Mouse (Mus musculus) thymus, postnatal 0 days (tissue): ENCODE data around the gene Sgce. TPM values are rescaled to one million over a fixed set of nuclear protein-coding genes. Genes with fewer than 3 reads are reported as not detected.
"Not testable (repeated sequence)": the region's sequence is repeated elsewhere in the genome, so short reads cannot be mapped to it uniquely, and the experiment has no call there.

Experiments used
- DNase-seq: peaks from one replicate; pipeline ENCODE4 v3.0.0-alpha.2; 2015; ENCODE audit warnings: low spot score
- polyA plus RNA-seq: library from polyadenylated mRNA; unstranded; fragments of >200 nt; fragmentation: Nextera tagmentation; extraction: Ambion mirVana; gene quantifications from 2 replicates; pipeline ENCODE4 v1.2.1, GENCODE M21; 2015

Gene Sgce
- polyA plus RNA-seq: 9.7 and 10.2 TPM in 2 replicates

DNA sequence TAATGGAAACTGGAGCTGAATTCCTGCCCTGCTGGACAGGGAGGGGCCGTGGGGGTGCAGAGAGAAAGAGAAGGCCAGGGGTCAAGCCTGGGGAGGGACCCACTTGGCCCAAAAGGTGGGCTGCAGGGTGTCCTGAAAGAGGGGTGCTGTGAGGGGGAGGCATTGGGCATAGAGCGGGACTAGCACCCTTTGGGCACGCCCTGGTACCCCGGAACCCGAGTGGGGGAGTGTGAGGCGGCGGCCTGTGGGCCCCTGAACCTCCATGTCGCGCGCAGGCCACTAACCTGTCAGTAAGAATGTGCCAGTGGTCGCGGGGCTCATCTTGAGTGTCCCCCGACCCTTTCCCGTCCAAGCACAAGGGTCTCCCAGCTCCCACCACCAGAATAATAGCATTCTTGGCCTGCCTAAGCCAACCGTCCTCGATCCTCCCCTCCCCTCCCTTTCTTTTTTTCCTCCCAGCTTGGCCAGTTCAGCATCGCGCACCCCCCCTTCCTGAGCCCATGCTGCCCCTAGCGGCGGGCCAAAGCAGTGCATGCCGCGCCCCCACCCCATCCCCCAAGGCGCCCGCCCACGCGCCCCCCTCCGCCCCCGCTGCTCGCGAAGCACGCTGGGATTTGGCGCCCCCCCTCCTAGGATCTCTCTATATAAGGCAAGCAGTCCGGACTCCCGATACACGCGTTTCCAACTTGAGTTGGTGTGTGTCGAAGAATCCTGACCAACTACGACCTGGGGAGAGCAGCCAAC, at the start of gene Sgce, which contains the start of gene Peg10:
TSS of gene Sgce (minus strand) at position 512 of the 744 bp plus-strand sequence.
TSS of gene Peg10 (plus strand) at position 611 of the 744 bp plus-strand sequence.
- DNase-seq: peak; percentile 36

DNA sequence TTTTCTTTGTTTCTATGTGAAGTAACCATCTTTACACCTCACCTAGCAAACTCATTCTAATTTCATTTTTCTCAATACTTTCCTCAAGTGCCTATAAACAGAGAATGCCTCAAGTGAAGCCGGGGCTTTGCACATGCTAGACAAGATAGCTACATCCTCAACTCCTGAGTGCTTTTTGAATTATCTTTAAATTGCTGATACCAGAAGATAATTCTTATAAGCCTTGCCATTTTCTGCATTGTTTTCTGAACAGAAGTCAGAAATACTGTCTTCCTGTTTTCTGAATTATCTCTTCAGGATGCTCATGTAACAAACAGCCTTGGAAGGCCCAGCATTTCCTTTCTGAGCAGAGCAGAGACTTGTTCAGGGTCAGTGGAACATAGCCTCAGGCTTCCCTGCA, 49.3 kb upstream of the Sgce start:
- DNase-seq: no peak

DNA sequence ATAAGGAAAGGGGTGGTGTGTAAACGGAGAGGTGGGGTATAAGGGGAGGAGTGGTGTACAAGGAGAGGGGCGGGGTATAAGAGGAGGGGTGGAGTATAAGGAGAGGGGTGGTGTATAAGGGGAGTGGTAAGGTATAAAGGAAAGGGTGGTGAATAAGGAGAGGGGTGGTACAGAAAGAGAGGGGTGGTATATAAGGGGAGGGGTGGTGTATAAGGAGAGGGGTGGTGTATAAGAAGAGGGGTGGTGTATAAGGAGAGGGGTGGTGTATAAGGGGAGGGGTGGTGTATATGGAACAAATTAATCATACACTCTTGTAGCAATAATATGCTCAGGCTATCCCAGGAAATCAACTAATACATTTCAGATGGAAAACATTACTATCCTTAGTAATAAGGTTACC, 15.2 kb upstream of the Sgce start:
- no peak for DNase-seq

DNA sequence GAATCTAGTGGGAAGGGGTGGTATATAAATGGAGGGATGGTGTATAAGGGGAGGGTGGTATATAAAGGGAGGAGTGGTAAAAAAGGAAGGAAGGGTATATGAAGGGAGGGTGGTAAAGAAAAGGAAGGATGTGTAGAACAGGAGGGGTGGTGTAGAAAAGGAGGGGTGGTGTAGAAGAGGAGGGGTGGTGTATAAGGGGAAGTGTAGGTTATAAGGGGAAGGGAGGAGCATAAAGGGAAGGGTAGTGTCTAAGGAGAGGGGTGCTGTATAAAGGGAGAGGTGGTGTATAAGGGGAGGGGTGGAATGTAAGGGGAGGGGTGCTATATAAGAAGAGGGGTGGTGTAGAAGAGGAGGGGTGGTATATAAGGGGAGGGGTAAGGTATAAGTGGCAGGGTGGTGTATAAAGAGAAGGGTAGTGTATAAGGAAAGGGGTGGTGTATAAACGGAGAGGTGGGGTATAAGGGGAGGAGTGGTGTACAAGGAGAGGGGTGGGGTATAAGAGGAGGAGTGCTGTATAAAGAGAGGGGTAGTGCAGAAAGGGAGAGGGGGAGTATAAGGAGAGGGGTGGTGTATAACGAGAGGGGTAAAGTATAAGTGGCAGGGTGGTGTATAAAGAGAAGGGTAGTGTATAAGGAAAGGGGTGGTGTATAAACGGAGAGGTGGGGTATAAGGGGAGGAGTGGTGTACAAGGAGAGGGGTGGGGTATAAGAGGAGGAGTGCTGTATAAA, 14.6 kb upstream of the Sgce start:
- not testable (repeated sequence) for DNase-seq

DNA sequence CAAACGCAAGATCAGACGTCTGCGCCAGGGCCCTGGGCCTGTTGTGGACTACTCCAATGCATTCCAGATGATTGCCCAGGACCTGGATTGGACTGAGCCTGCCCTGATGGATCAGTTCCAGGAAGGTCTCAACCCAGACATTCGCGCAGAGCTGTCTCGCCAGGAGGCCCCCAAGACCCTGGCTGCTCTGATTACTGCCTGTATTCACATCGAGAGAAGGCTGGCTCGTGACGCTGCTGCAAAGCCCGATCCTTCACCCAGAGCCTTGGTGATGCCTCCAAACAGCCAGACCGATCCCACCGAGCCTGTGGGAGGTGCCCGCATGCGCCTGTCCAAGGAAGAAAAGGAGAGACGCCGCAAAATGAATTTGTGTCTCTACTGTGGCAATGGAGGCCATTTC, 7.9 kb upstream of the Sgce start:
- DNase-seq: no peak

DNA sequence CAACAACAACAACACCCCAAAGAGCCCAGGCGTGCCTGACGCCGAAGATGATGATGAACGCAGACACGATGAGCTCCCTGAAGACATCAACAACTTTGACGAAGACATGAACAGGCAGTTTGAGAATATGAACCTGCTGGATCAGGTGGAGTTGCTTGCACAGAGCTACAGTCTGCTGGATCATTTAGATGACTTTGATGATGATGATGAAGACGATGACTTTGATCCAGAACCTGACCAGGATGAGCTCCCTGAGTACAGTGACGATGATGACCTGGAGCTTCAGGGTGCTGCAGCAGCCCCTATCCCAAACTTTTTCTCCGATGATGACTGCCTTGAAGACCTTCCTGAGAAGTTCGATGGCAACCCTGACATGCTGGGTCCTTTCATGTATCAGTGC, 7.3 kb upstream of the Sgce start:
- no peak for DNase-seq

DNA sequence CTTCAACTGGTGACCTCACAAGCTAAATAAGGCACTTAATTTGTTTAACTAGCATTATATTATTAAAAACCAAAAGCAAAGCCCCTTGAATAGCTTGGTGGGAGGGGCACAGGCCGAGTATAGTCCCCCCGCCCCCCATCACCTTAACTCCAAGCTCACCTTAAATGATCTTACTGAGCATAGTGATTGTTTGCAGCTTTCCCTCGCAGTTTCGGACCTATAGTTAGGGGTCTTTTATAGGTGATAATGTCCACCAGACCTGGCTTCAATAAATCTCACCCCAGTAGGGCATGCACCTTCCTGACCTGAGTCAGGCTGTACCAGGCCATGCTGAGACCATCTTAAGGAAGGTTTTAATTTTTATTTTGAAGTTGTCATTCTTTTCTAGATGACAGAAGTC, 4.3 kb upstream of the Sgce start:
- no peak for DNase-seq

DNA sequence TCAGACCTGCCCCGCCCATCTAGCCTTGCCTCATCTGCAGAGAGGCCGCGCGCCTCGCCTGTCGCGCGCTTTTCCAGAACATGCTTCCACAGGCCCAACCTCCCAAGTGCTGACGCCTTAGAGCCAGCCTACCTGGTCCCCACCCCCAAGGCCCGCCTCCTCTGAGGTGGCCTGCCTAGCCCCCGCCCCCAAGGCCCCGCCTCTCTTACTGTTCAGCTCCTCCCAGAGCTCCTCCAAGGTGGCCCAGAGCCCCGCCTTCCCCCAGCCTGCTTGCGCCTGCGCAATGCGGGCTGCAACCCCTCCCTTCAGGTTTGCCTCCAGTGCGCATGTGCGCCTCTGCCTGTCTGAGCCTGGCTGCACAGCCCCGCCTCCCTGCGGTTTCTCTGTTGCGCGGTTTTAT, 2.1 kb upstream of the Sgce start:
- DNase-seq: peak; percentile 81

DNA sequence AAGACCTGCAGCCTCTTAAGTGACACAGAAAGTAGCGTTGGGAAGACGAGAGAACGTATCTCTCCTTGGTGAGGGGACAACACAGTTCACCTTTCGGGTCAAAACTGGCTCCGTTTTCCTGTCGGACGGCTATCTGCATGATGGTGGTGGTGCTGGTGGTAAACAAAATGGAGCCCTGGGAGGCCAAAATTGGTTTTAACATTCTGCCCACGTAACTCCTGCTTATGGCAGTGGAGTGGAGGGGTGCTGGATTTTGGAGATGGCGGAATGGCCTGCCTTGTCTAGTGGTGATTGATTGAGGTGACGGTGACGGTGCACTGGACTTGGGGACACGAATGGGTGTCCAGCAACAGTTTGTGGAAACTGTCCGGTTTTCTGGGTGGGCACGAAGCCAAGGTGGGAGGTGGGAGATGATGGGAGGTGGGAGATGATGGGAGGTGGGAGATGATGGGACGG, 1.5 kb upstream of the Sgce start:
- no peak for DNase-seq

DNA sequence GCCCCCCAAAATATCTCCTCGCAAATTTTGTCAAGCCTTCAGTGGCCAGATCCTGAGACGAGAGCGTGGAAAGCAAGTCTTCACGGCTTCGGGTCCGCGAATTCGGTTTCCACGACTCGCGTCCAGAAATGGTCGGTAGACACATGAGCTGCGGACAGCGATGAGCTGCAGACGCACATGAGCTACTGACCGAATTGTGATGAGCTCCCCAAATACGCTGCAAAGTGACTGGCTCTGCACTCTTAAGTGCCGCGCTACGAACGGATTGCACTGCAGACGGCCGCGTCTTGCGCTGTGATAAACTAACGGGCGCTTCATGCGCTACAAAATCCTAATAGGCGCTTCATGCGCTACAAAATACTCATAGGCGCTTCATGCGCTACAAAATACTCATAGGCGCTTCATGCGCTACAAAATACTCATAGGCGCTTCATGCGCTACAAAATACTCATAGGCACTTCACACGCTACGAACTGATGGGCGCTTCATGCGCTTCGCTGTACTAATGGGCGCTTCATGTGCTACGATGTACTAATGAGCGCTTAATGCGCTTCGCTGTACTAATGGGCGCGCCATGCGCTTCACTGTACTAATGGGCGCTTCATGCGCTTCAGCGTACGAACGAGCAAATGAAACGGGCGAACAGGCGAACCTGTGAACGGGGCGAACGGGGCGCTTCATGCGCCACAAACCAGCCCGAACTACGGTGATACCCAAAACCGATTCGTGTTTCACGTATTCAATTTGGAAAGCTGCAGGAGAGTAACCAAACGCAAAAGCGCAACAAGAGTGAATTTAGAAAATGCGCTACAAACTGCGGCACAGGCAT, 884 bp upstream of the Sgce start:
- peak; percentile 55 for DNase-seq

DNA sequence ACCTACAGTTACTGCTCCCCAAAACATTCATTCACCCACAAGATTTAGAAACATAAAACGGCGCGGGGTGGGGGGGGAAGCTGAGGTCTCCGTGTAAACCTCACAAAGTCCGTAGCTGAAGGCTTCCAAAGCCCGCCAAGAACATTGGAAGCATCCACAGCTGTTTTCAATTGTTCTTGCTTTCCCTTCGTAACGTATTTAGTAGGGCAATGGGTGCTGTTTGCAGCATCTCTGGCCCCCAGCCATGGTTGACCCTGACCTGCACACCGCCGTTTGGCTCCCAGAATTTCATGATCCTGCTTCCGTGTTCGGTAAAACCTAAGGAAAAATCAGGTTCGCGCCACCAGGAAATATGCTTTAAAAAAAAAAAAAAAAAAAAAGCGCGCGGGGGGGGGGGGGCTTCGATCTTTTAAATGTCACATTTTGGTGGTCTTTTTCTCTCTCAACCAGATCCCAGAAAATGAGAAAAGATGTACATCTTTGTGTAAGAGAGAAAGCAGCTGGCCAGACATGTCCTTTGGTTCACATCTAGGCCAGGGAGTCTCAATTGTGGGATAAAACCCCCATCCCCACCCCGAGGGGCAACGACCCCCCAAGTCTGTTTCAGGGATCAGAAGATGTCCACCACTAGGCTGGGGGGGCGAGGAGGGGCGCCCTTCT, 841 bp downstream of the Sgce start:
- no peak for DNase-seq

DNA sequence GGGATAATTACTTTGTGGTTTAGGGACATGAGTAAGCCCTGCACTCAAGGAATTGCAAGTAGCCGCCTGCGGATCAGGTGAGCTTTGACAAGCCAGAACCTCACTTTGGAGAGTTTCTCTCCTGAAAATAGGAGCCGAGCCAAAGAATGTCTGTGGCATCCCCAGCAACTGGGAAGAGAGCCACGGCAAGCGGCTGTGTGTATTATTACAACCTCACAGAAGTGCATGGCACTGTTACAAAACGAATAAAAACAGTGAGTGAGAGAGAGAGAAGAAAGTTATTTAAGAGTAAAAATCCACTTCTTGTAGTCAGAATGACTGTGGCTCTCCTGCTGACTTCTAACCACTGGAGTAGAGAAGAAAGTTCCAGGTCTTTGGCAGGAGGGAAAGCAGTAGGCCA, 6.5 kb downstream of the Sgce start:
- no peak for DNase-seq

DNA sequence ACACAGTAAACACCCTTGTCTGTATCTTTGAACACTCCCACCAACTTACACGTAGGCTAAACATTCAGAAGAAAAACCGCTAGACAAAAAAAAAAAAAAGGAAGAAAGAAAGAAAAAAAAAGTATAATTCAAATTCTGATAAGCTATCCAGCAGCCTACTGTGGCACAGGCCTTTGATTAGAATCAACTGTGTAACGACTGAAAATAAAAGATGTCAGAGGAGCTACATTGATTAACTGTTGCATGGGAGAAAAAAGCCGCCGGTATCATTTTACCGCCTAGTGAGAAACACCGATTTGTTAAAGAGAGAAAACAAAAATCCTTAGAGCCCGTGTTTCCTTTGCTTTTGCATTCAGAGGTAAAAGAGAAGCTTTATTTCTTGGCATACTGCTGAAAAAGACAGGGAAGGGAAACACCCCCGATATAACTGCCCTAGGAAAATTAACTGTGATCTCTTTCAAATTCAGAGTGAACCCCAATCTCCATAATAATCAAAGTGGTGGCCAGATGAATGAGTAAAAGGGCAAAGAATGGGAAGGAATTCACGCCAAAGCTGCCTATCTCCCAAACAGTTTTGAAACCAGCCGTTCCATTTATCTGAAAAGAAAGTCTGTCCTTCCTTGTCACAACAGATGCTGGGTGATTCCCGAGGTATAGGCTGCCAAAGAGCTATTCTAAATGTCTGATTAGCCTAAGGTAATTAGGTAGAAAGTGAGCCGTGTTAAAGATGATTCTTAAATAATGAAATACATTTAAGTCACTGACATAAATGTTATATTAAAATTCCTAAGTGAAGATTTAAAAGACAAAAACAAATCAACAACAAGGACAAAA, 7.3 kb downstream of the Sgce start:
- DNase-seq: no peak

DNA sequence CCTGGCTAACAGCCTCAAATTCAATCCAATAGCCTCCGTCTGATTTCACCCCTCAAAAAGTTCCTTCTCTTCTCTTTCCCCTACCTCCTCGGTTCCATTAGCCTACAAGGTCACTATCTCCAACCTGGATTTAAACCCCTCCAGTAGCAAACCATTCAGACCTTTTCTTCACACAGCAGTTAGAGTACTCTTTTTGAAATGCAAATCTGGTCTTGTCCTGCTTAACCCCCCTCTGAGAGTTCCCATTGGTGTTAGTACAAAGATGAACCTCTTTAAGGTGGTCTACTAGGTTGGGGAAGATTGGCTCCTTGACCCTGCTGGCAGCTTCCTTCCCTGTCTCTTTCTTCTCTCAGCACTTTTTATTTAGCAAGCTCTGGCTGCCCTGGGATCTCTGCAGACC, 8.3 kb downstream of the Sgce start:
- DNase-seq: no peak

DNA sequence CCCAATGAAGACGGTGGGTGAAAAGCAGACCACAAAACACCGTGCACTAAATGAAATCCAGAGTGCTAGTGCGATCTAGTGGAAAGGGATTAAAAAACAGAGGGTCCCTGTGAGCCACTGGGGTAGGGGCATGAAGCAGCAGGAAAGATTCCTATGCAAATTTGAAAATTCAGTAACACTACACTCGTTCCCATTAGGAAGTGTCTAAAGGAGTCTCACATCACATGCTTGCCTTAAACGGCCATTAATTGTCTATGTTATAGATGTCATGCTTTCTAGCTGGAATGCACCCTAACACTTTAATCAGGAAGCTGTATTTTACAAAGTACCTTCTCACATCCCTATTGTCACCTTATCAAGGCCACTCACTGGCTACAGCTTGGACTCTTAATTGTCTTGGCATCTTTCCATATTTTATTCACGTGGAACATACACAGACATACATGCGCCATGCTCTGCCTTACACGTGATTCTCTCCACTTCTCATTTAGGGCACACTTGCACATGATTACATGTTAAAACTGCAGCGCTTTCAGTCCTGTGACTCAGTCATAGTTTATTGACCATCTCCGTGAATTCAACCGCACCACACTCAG, 8.9 kb downstream of the Sgce start:
- DNase-seq: no peak

DNA sequence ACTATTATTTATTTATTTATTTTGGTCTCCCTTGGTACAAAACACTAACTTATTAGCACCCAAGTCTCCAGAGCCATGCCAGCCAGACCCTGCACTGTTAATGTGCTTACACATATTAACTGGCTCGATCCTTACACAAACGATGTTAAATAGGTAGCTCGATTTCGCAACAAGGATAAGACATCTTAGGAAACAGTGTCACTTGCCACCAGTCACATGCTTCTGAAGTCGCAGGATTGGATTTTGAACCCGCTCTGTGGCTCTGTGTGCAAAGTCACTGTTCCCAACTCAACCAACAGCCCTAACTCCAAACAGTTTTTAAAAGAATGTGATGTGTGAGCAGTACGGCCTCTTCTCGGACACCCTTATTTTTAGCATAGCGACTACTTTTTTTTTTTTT, 10.6 kb downstream of the Sgce start:
- DNase-seq: no peak

DNA sequence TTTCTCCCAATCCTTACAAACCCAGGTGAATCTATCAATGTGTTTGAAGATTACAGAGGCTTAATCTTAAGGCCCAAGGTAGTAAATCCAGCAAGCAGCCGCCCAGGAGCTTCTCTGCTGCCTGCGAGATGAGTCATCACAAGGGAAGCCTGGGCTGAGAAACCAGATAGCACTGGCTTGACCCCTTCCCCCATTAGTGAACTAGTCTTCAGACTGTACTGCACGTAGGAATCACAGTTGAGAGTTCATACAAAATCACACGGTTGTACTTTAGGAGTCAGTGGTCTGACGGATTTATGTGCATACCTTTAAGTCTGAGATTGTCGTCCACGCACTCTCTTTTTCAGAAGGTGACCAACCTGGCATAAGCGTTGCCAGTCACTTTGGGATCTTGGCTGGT, 13.8 kb downstream of the Sgce start:
- DNase-seq: no peak

DNA sequence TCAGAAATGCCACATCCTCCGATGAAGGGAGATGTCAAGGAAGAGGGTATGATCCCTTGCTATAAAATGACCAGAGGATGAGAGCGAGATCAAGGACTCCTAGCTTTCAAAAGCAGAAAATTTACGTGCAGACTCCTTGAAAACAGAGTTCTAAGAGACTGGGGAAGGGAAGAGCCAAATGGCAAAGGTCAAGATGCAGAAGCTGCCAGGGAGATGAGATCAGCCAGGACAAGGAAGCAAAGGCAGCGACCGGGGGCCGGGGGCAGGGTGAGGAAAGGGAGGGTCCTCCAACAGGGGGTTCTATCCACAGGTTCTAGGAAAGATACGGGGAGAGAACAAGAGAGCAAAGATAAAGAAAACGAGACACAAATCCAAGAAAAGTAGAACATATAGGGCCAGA, 15.3 kb downstream of the Sgce start:
- DNase-seq: no peak

DNA sequence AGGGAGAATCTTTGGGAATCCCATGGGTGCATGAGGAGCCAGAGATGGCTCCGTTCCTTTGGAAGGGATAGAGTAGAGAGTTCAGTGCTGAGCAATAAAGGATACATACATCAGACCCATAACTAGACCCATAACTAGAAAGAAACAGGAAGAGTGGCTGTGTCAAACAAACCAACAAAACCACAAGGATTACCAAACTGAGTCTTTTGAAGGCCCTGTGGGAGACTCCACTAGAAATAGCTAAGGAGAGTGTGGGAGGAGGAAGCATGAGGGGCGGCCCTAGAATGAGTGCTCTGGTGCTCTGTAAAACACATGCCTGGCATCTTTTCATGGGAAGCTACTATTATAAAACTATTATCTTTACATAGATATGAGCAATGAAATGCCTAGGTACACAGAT, 18.7 kb downstream of the Sgce start:
- DNase-seq: no peak
